Mouse (Mus musculus) kidney, embryonic 16.5 days (tissue): Measurements from ENCODE around the gene Cct4. TPM values are rescaled to one million over a fixed set of nuclear protein-coding genes. Genes with fewer than 3 reads are reported as not detected.

Source experiments
- ATAC-seq: fragments of 200-750 bp; cut with Nextera tagmentation; 2 replicates; pipeline ENCODE4 v1.8.0; 2017; ENCODE audit warnings: moderate TSS enrichment; ENCODE audit not compliant: low FRiP score, low TSS enrichment
- H3K27ac ChIP-seq: fragments of 300-500 bp; sonication (generic); 2 replicates; pipeline ENCODE4 v1.5.1; 2014; ENCODE audit warnings: low read length
- H3K27me3 ChIP-seq: fragments of 300-500 bp; sonication (generic); 2 replicates; pipeline ENCODE4 v1.6.1; 2014; ENCODE audit warnings: low read length, control low read depth, mixed read lengths; ENCODE audit not compliant: insufficient read depth
- H3K36me3 ChIP-seq: fragments of 300-500 bp; sonication (generic); 2 replicates; pipeline ENCODE4 v1.6.1; 2014; ENCODE audit warnings: low read length, control low read depth, mixed read lengths; ENCODE audit not compliant: insufficient read depth
- H3K4me1 ChIP-seq: fragments of 300-500 bp; sonication (generic); 2 replicates; pipeline ENCODE4 v1.6.1; 2014; ENCODE audit warnings: low read length, control low read depth, mixed read lengths; ENCODE audit not compliant: insufficient read depth
- H3K4me2 ChIP-seq: fragments of 300-500 bp; sonication (generic); replicated peaks from 2 replicates; pipeline ENCODE4 v1.6.1; 2014; ENCODE audit warnings: low read depth, low read length
- H3K4me3 ChIP-seq: fragments of 300-500 bp; sonication (generic); 2 replicates; pipeline ENCODE4 v1.5.1; 2014; ENCODE audit warnings: mild to moderate bottlenecking, low read length
- H3K9ac ChIP-seq: fragments of 300-500 bp; sonication (generic); replicated peaks from 2 replicates; pipeline ENCODE4 v1.6.1; 2014; ENCODE audit warnings: low read length
- H3K9me3 ChIP-seq: fragments of 300-500 bp; sonication (generic); 2 replicates; pipeline ENCODE4 v1.6.1; 2016; ENCODE audit warnings: low read length, control low read depth
- WGBS: fragments of 180-500 bp; shearing (Covaris S2); extraction: QIAGEN DNeasy Blood & Tissue Kit; methylation state at CpG from one replicate; pipeline ENCODE4 v1.1.7; 2014; 5-methylcytosine and 5-hydroxymethylcytosine counted together
- polyA plus RNA-seq: library from polyadenylated mRNA; unstranded; fragments of >200 nt; fragmentation: Nextera tagmentation; extraction: Ambion mirVana; gene quantifications from 2 replicates; pipeline ENCODE4 v1.2.1, GENCODE M21; 2015

Cct4 gene
- 300 and 303 TPM in 2 replicates for polyA plus RNA-seq

DNA sequence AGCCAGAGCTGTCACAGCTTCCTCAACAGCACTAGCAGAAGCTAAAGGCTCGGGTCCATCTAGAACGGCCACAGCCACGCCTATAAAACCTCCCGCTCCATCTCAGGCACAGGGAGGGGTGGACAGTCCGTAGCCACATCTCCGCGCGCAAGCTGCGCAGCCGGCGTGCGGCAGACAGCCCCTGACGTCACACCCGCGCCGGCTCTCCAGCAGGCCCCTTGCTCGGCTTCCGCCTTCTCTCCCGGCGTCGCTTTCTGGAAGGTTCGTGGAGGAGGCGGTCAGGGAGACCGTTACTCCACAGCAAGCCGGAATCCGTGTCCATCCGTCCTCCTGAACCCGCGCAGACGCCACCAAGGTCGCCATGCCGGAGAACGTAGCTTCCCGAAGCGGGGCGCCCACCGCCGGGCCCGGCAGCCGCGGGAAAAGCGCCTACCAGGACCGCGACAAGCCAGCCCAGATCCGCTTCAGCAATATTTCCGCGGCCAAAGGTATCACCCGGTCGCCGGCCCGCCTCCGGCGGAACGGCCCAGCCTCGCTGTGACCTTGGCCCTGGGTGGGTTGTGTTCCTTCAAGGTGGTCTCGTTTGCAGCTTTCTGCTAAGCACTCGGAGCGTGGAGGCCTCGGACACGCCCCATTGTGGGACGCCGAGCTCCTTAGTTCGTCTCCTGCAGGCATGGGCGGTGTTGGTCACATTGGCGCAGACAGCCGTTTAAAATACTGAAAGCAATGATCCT, at the start of gene Cct4:
Gene Cct4 (plus strand): TSS at position 127 of the 734 bp plus-strand sequence.
- Histone ChIP-seq H3K27me3 (no peaks in the 10 kb centered on the region), H3K9ac (peak within 1 kb of the TSS; percentile 97), H3K36me3 (peaks cover 15% of the 10 kb centered on the region), H3K27ac (peak within 1 kb of the TSS; percentile 93), H3K4me3 (peak within 1 kb of the TSS; percentile 97), H3K4me1 (peaks cover 11% of the 10 kb centered on the region), H3K9me3 (no peaks in the 10 kb centered on the region), H3K4me2 (peak within 1 kb of the TSS; percentile 99)
- under 1% methylated on average over 60 of the region's 66 CpGs for WGBS
- ATAC-seq: peak; percentile 99

DNA sequence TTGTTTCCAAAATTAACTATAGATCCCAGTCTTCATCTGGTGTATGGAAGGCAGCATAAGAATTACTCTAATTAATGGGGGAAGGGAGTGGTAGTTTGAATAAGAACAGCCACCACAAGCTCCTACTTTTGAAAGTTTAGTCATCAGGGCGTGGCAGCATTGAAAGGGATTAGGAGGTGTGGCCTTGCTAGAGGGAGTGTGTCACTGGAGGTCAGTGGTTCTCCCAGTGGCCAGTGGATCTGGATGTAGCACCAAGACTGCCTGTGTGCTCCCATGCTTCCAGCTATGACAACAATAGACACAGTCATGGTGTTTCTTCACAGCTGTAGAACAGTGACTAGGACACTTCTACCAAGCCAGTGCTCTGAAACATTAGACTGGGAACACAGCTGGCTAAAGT, 41.2 kb upstream of the Cct4 start:
- Histone ChIP-seq H3K4me1 (no peaks in the 10 kb centered on the region), H3K4me3 (no peak overlapping the region), H3K4me2 (no peak overlapping the region), H3K27ac (no peak overlapping the region), H3K27me3 (no peaks in the 10 kb centered on the region), H3K36me3 (no peaks in the 10 kb centered on the region), H3K9me3 (no peaks in the 10 kb centered on the region), H3K9ac (no peak overlapping the region)
- no peak for ATAC-seq
- 96% methylated on average over 1 of the region's 1 CpGs for WGBS

DNA sequence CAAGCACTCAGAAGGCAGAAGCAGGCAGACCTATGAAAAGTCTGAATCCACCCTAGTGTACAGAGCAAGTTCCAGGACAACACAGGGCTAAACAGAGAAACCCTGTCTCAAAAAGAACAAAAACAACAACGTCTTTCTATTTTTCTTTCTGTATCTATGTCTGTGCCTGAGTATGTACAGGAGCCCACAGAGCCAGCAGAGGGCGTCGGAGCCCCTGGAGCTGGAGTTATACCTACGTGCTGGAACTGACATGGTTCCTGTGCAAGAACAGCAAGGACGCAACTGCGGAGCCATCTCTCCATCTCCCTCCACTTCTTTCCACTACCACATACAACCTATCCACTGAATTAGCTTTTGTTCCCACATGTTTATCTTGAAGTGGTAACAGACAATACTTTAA, 40.2 kb upstream of the Cct4 start:
- no peaks in the 10 kb centered on the region for H3K27me3 ChIP-seq
- H3K4me2 ChIP-seq: no peak overlapping the region
- H3K9me3 ChIP-seq: no peaks in the 10 kb centered on the region
- no peaks in the 10 kb centered on the region for H3K36me3 ChIP-seq
- no peak for ATAC-seq
- 90% methylated on average over 6 of the region's 6 CpGs for WGBS
- no peak overlapping the region for H3K9ac ChIP-seq
- H3K27ac ChIP-seq: no peak overlapping the region
- no peaks in the 10 kb centered on the region for H3K4me1 ChIP-seq
- no peak overlapping the region for H3K4me3 ChIP-seq

DNA sequence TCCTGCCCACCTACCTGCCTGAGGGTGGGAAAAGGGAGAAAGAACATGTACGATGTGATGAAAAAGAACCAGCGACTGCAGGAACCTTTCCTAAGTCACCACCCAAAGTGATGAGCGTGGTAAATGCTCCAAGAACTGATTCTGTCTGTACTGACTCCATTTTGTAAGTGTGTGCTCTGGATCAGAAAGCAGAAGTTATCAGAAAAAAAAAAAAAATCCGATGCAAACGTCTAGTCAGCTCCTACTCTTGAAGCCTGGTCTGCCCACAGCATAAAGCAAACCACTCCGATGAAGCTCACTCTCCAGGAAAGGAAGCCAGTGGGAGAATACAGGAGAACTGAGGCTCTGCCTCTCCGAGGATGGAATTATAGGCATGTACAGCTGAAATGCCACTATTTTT, 37.7 kb upstream of the Cct4 start:
- 92% methylated on average over 7 of the region's 7 CpGs for WGBS
- Histone ChIP-seq H3K4me3 (no peak overlapping the region), H3K4me2 (no peak overlapping the region), H3K27ac (no peak overlapping the region), H3K9ac (no peak overlapping the region), H3K4me1 (no peaks in the 10 kb centered on the region), H3K9me3 (no peaks in the 10 kb centered on the region), H3K27me3 (no peaks in the 10 kb centered on the region), H3K36me3 (no peaks in the 10 kb centered on the region)
- no peak for ATAC-seq

DNA sequence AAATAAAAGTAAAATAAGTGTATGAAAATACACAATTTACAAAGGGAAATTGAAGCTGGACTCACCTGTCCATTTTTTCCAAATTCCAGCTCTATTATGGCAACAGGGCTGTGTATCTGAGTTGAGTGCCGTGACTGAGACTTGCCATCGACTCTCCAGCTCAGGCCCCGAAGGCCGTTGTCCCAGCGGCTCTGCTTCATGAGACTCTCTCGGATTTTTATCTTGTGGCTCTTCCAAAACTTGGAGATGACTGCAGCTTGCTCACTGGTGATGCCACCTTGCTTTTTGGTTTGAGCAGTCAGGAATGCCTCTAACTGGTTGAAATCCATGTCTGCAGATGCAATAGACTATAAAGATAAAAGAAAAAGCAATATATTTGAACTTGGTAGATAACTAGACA, 34.0 kb upstream of the Cct4 start:
- ATAC-seq: no peak
- whole genome bisulfite sequencing: 96% methylated on average over 6 of the region's 6 CpGs

DNA sequence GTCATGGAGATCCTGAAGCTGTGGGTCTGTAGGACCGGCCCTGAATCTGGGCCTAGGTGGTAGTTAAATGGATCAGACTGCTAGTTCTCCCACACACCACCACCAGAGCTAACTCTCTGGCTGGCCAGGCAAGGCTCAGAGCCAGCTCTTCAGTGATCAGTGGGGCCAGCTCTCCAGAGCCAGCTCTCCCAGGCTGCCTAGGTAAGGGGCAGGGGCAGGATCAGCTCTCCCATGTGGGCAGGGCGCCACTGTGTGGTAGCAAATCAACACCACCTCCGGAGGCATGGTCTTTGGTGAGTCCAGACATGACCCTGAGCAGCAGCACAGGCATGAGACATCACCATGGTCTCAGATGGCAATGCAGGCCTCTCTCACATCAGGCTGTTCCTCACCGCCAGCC, 33.5 kb upstream of the Cct4 start:
- 76% methylated on average over 4 of the region's 4 CpGs for WGBS
- peak; percentile 71 for ATAC-seq

More for the DNA sequence above, 34.0 kb upstream of the Cct4 start:
- H3K4me2 ChIP-seq: no peak overlapping the region
- H3K27me3 ChIP-seq: no peaks in the 10 kb centered on the region
- no peaks in the 10 kb centered on the region for H3K4me1 ChIP-seq
- H3K9me3 ChIP-seq: no peaks in the 10 kb centered on the region
- H3K4me3 ChIP-seq: no peak overlapping the region
- no peak overlapping the region for H3K27ac ChIP-seq
- H3K36me3 ChIP-seq: no peaks in the 10 kb centered on the region
- H3K9ac ChIP-seq: no peak overlapping the region

DNA sequence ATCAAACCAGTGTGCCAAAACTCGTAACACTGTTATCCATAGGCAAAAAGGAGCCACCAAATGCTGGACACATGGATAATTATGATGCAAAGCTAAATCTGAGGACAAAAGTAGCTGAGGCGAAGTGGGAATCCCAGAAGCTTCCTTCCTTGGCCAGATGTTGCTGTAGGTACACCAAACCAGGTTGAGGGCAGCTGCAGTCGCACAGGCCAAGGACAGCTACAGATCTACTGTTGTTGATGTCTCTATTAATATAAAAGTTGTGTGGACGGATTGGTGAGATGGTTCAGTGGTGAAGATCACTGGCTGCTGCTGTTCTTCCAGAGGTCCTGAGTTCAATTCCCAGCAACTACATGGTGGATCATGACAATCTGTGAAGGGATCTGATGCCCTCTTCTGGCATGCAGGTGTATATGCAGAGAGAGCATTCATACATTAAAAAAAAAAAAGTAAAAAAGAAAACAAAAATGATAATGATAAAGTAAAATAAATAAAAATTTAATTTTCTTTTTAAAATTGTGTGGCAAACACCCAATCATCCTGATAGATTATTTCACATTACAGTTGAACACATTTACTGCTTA, 32.4 kb upstream of the Cct4 start:
- Histone ChIP-seq H3K4me2 (no peak overlapping the region), H3K36me3 (no peaks in the 10 kb centered on the region), H3K27me3 (no peaks in the 10 kb centered on the region), H3K4me3 (no peak overlapping the region), H3K4me1 (no peaks in the 10 kb centered on the region), H3K9me3 (no peaks in the 10 kb centered on the region), H3K27ac (no peak overlapping the region), H3K9ac (no peak overlapping the region)
- WGBS: 89% methylated on average over 4 of the region's 4 CpGs
- no peak for ATAC-seq

More for the DNA sequence above, 33.5 kb upstream of the Cct4 start:
- no peak overlapping the region for H3K27ac ChIP-seq
- H3K27me3 ChIP-seq: no peaks in the 10 kb centered on the region
- no peak overlapping the region for H3K4me2 ChIP-seq
- no peaks in the 10 kb centered on the region for H3K36me3 ChIP-seq
- no peaks in the 10 kb centered on the region for H3K9me3 ChIP-seq
- no peak overlapping the region for H3K4me3 ChIP-seq
- no peaks in the 10 kb centered on the region for H3K4me1 ChIP-seq
- no peak overlapping the region; the same call in 1 of the 2 replicates for H3K9ac ChIP-seq

DNA sequence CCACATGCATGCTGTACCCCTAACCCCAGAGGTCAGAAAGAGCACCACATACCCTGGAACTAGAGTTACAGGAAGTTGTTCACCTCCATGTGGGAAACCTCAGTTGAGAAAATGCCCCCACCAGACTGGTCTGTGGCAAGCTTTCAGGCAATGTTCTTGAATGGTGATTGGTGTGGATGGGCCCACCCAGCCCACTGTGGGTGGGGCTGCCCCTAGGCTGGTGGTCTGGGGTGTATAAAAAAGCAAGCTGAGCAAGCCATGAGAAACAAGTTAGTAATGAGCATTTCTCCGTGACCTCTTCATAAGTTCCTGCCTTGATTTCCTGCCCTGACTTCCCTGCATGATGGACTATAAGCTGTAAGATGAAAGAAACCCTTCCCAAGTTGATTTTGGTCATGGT, 28.2 kb upstream of the Cct4 start:
- Histone ChIP-seq H3K27me3 (no peaks in the 10 kb centered on the region), H3K9me3 (peaks cover 6% of the 10 kb centered on the region), H3K9ac (no peak overlapping the region), H3K27ac (no peak overlapping the region), H3K4me1 (no peaks in the 10 kb centered on the region), H3K36me3 (peaks cover 6% of the 10 kb centered on the region; the same call in 1 of the 2 replicates), H3K4me3 (no peak overlapping the region), H3K4me2 (no peak overlapping the region)
- no peak for ATAC-seq
- 92% methylated on average over 1 of the region's 1 CpGs for WGBS

DNA sequence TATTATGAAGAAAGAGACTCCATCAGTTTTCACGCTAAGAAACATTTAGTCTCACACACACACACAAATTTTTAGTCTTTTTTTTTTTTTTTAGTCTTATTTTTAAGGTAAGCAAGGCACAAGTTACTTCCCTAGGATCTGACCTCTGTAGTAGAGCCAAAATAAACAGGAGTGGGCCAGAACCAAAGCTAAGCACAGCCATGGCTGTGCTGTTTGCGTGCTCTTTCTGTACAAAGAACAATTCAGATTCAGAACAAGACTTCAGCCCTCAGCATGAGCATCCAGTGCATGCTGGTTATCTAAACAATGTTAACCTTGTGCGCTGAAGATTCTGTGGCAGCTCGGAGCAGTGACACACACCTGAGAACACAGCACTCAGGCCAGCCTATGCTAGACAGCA, 25.9 kb upstream of the Cct4 start:
- no peaks in the 10 kb centered on the region for H3K27me3 ChIP-seq
- H3K4me3 ChIP-seq: no peak overlapping the region
- peaks cover 12% of the 10 kb centered on the region for H3K36me3 ChIP-seq
- H3K4me1 ChIP-seq: no peaks in the 10 kb centered on the region
- 77% methylated on average over 4 of the region's 4 CpGs for WGBS
- H3K9me3 ChIP-seq: peaks cover 16% of the 10 kb centered on the region
- H3K9ac ChIP-seq: no peak overlapping the region
- no peak for ATAC-seq
- H3K27ac ChIP-seq: no peak overlapping the region
- no peak overlapping the region for H3K4me2 ChIP-seq

DNA sequence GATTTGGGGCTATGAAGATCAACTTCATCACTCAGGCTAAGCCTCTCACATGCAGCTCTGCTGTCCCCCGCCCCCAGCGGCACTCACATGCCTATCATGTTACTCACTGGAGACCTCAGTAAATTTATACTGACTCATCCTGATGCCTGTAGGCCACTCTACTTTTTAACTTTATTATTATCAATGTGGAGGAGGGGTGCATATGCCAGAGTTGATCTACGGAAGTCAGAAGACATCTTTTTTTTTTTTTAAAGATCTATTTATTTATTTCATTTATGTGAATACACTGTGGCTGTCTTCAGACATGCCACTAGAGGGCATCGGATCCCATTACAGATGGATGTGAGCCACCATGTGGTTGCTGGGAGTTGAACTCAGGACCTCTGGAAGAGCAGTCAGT, 24.8 kb upstream of the Cct4 start:
- Histone ChIP-seq H3K9ac (no peak overlapping the region), H3K9me3 (peaks cover 22% of the 10 kb centered on the region), H3K4me2 (no peak overlapping the region), H3K4me1 (no peaks in the 10 kb centered on the region), H3K4me3 (no peak overlapping the region), H3K36me3 (peaks cover 15% of the 10 kb centered on the region), H3K27ac (no peak overlapping the region), H3K27me3 (no peaks in the 10 kb centered on the region)
- ATAC-seq: no peak
- 57% methylated on average over 4 of the region's 4 CpGs for WGBS
